Mouse (Mus musculus) midbrain, embryonic 13.5 days (tissue): ENCODE data around the gene Stpg4. TPM values are rescaled to one million over a fixed set of nuclear protein-coding genes. Genes with fewer than 3 reads are reported as not detected.

Experiments used
- ATAC-seq: fragments of 200-750 bp; cut with Nextera tagmentation; 2 replicates; pipeline ENCODE4 v1.8.0; 2017; ENCODE audit warnings: mild to moderate bottlenecking, moderate TSS enrichment, moderate library complexity
- H3K27ac ChIP-seq: fragments of 300-500 bp; sonication (generic); 2 replicates; pipeline ENCODE4 v1.5.1; 2015; ENCODE audit warnings: inconsistent platforms, mild to moderate bottlenecking, moderate library complexity
- H3K27me3 ChIP-seq: fragments of 300-500 bp; sonication (generic); 2 replicates; pipeline ENCODE4 v1.6.1; 2015; ENCODE audit warnings: mild to moderate bottlenecking, inconsistent platforms
- H3K36me3 ChIP-seq: fragments of 300-500 bp; sonication (generic); 2 replicates; pipeline ENCODE4 v1.6.1; 2015; ENCODE audit warnings: mild to moderate bottlenecking, inconsistent platforms
- H3K4me1 ChIP-seq: fragments of 300-500 bp; sonication (generic); replicated peaks from 2 replicates; pipeline ENCODE4 v1.6.1; 2015; ENCODE audit warnings: inconsistent platforms
- H3K4me2 ChIP-seq: fragments of 300-500 bp; sonication (generic); replicated peaks from 2 replicates; pipeline ENCODE4 v1.6.1; 2015; ENCODE audit warnings: moderate library complexity, mild to moderate bottlenecking, inconsistent platforms
- H3K4me3 ChIP-seq: fragments of 300-500 bp; sonication (generic); replicated peaks from 2 replicates; pipeline ENCODE4 v1.5.1; 2015; ENCODE audit warnings: mild to moderate bottlenecking, inconsistent platforms
- H3K9ac ChIP-seq: fragments of 300-500 bp; sonication (generic); replicated peaks from 2 replicates; pipeline ENCODE4 v1.6.1; 2015; ENCODE audit warnings: mild to moderate bottlenecking, inconsistent platforms
- H3K9me3 ChIP-seq: fragments of 300-500 bp; sonication (generic); 2 replicates; pipeline ENCODE4 v1.6.1; 2016; ENCODE audit warnings: mild to moderate bottlenecking, inconsistent platforms
- WGBS: fragments of 180-500 bp; shearing (Covaris S2); methylation state at CpG from one replicate; pipeline ENCODE4 v1.1.7; 2015; 5-methylcytosine and 5-hydroxymethylcytosine counted together
- polyA plus RNA-seq: library from polyadenylated mRNA; unstranded; fragments of >200 nt; fragmentation: Nextera tagmentation; extraction: Ambion mirVana; gene quantifications from 2 replicates; pipeline ENCODE4 v1.2.1, GENCODE M21; 2015

The Stpg4 gene
- polyA plus RNA-seq, 1 experiment from 2014 or later, result not detected

DNA sequence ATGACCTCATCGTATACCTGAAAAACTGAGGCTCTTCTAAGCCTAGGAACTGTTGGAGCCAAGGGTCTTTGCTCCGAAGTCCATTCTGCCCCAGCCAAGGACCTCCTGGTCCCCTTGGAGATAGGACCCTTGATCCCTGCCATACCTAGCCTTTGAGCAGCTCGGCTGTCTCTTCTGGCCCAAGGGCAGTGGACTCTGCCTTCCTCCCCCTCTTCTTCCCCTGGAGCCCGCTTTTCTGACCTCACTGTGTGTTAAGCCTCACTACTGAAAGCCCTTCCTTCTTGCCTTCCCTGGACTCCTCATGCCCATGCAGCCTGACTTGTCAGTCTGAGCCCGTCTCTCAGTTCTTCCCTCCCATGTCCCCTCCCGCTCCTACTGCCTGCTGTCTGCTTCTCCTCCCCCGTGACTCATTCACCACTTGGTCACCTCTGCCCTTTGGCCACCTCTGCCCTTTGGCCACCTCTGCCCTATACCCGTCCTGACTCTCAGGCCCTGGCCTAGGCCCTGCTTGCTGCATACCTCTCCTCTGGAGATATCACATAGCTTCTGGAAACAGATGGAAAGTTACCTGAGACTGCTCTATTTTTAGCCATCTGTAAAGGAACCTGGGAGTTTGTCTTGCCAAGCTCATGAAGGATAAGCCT lies 84.4 kb downstream of the Stpg4 start:
- no peaks in the 10 kb centered on the region for H3K36me3 ChIP-seq
- no peaks in the 10 kb centered on the region for H3K9me3 ChIP-seq
- H3K4me2 ChIP-seq, result no peak overlapping the region
- H3K4me1 ChIP-seq, result no peaks in the 10 kb centered on the region
- H3K27me3 ChIP-seq, result no peaks in the 10 kb centered on the region
- no peak overlapping the region for H3K9ac ChIP-seq
- no peak overlapping the region for H3K27ac ChIP-seq
- no peak overlapping the region for H3K4me3 ChIP-seq
- 75% methylated on average over 8 of the region's 8 CpGs for WGBS
- ATAC-seq, result no peak

Other genes with a start within 250 kb of the Stpg4 start
- gene Mcfd2, start 161.8 kb downstream of the Stpg4 start, polyA plus RNA-seq, result 52.6 and 54.7 TPM in 2 replicates
- gene Ttc7, start 144.9 kb downstream of the Stpg4 start, polyA plus RNA-seq, result 2.8 and 4.3 TPM in 2 replicates
- gene Calm2, start 19.2 kb upstream of the Stpg4 start, polyA plus RNA-seq, result 1,571 and 1,689 TPM in 2 replicates
- 2.8 and 3.6 TPM in 2 replicates for gene Epcam, start 208.2 kb upstream of the Stpg4 start, polyA plus RNA-seq
- 79.5 and 85.1 TPM in 2 replicates for gene Msh2, start 244.6 kb upstream of the Stpg4 start, polyA plus RNA-seq